Mouse (Mus musculus) liver, embryonic 11.5 days (tissue): ENCODE measurements around the gene Acox3. TPM values are rescaled to one million over a fixed set of nuclear protein-coding genes. Genes with fewer than 3 reads are reported as not detected.
A peak's percentile ranks its signal among the peaks of the same experiment; 100 is the strongest.

Experiments
- ATAC-seq: fragments of 200-750 bp; cut with Nextera tagmentation; replicated peaks from 2 replicates; pipeline ENCODE4 v1.8.0; 2017; ENCODE audit warnings: moderate number of reproducible peaks, mild to moderate bottlenecking, moderate TSS enrichment, moderate library complexity; ENCODE audit not compliant: low FRiP score
- DNase-seq: peaks from one replicate; pipeline ENCODE4 v3.0.0-alpha.2; 2017; ENCODE audit warnings: low spot score
- H3K27ac ChIP-seq: fragments of 300-500 bp; sonication (generic); 2 replicates; pipeline ENCODE4 v1.5.1; 2014; ENCODE audit warnings: mild to moderate bottlenecking, low read depth, low read length, control low read depth
- H3K27me3 ChIP-seq: fragments of 300-500 bp; sonication (generic); replicated peaks from 2 replicates; pipeline ENCODE4 v1.6.1; 2014; ENCODE audit warnings: low read length, mixed read lengths; ENCODE audit not compliant: control insufficient read depth, insufficient read depth
- H3K36me3 ChIP-seq: fragments of 300-500 bp; sonication (generic); 2 replicates; pipeline ENCODE4 v1.6.1; 2014; ENCODE audit warnings: mild to moderate bottlenecking, low read length, moderate library complexity, mixed read lengths; ENCODE audit not compliant: control insufficient read depth, insufficient read depth
- H3K4me1 ChIP-seq: fragments of 300-500 bp; sonication (generic); replicated peaks from 2 replicates; pipeline ENCODE4 v1.6.1; 2014; ENCODE audit warnings: low read length, mixed read lengths; ENCODE audit not compliant: control insufficient read depth, insufficient read depth
- H3K4me2 ChIP-seq: fragments of 300-500 bp; sonication (generic); 2 replicates; pipeline ENCODE4 v1.6.1; 2014; ENCODE audit warnings: mild to moderate bottlenecking, control low read depth, moderate library complexity
- H3K4me3 ChIP-seq: fragments of 300-500 bp; sonication (generic); 2 replicates; pipeline ENCODE4 v1.5.1; 2014; ENCODE audit warnings: low read depth, low read length, control low read depth
- H3K9ac ChIP-seq: fragments of 300-500 bp; sonication (generic); 2 replicates; pipeline ENCODE4 v1.6.1; 2014; ENCODE audit warnings: low read depth, low read length, control low read depth
- H3K9me3 ChIP-seq: fragments of 300-500 bp; sonication (generic); 2 replicates; pipeline ENCODE4 v1.6.1; 2016; ENCODE audit warnings: low read length, inconsistent platforms, mixed read lengths; ENCODE audit not compliant: control insufficient read depth
- WGBS: fragments of 180-500 bp; shearing (Covaris S2); extraction: QIAGEN DNeasy Blood & Tissue Kit; methylation state at CpG from one replicate; pipeline ENCODE4 v1.1.7; 2014; 5-methylcytosine and 5-hydroxymethylcytosine counted together
- polyA plus RNA-seq: library from polyadenylated mRNA; unstranded; fragments of >200 nt; fragmentation: Nextera tagmentation; extraction: Ambion mirVana; gene quantifications from 2 replicates; pipeline ENCODE4 v1.2.1, GENCODE M21; 2014

Gene Acox3
- polyA plus RNA-seq, 1 experiment from 2014 or later = 6.5 TPM

DNA sequence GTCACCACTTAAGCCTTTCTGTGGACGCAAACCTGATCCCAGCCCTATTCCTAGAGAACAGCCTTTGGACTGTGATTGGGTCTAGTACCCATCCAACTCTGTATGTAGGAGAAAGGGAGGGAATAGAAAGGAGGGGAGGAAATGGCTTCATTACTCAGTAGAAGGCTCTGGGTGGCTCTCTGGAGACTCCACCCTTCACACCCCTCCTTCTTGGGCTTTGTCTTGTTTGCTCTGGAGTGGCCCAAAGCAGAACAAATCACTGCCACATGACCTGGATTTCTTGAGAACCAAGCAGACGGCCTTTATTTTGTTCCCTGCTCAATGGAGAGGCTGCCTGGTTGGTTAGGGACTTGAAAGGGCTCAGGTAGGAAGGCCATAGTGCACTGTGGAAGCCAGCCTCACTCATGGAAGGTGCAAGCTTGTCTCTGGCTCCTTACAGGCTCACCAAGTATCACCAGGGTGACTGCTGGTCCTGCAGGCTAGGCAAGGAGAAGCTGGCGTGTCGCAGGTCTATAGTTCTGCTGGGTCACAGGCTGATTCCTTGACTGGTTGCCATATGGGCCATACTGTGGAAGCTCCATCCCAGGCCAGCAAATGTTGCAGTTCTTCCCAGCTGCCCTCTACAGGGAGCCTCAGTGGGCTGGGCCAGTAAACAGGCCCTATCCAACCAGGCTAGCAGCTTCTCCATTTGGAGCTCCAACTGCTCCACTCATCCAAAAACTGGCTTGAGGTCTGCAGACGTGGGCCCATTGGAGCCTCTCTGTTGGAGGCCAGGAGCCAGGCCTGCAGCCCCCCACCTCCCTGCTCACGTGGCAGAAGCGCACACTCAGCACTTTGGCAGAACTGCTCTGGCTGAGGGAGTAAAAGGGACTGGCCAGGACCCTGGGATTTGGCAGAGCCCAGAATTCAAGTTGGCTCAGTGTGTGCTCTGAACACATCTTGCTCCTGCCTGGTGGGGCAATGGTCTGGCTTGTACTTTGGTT, 30.7 kb upstream of the Acox3 start:
- H3K9me3 ChIP-seq = no peaks in the 10 kb centered on the region
- no peaks in the 10 kb centered on the region for H3K27me3 ChIP-seq
- no peak overlapping the region for H3K9ac ChIP-seq
- H3K27ac ChIP-seq = no peak overlapping the region
- no peak overlapping the region for H3K4me3 ChIP-seq
- no peak for DNase-seq
- no peak for ATAC-seq
- H3K4me1 ChIP-seq = no peaks in the 10 kb centered on the region
- WGBS = 40% methylated on average over 7 of the region's 7 CpGs
- no peak overlapping the region for H3K4me2 ChIP-seq
- H3K36me3 ChIP-seq = 0 out of 2 replicates have a peak, but pooled peaks cover 2% of the 10 kb centered on the region

- Histone ChIP-seq H3K36me3 (peaks cover 7% of the 10 kb centered on the region; the same call in 1 of the 2 replicates), H3K27ac (no peak overlapping the region), H3K4me1 (no peaks in the 10 kb centered on the region), H3K4me2 (no peak overlapping the region), H3K9ac (no peak overlapping the region), H3K9me3 (no peaks in the 10 kb centered on the region), H3K4me3 (no peak overlapping the region), H3K27me3 (no peaks in the 10 kb centered on the region)
- 76% methylated on average over 4 of the region's 4 CpGs for WGBS
- no peak for ATAC-seq
- no peak for DNase-seq
Observed at GRCm38 (mm10) chr5:35552838-35553539, 29.9 kb upstream of the Acox3 start.

DNA sequence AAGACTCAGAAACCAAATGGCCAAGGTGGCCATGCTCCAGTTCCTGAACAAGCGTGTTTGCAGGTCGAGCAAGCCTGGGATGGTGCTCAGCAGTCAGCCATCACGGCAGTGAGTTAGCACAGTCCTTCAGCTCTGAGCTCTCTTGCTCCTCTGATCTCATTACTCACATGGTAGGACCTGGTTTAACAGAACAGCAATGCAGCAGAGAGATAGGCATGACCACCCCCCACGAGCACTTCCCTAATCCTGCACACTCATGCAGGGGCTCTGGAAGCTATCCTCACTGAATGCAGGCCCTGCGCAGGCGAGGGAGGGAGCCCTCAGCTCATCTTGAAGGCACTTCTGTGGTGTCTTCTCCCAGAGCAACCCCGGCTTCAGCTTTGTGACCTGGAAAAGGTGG, 26.4 kb upstream of the Acox3 start:
- H3K4me1 ChIP-seq = peaks cover 6% of the 10 kb centered on the region; the same call in 1 of the 2 replicates
- no peak overlapping the region for H3K4me2 ChIP-seq
- no peak for ATAC-seq
- WGBS = 74% methylated on average over 7 of the region's 7 CpGs
- no peak overlapping the region for H3K27ac ChIP-seq
- no peak overlapping the region for H3K4me3 ChIP-seq
- no peaks in the 10 kb centered on the region for H3K27me3 ChIP-seq
- DNase-seq = no peak
- no peaks in the 10 kb centered on the region for H3K9me3 ChIP-seq
- H3K9ac ChIP-seq = no peak overlapping the region
- peaks cover 13% of the 10 kb centered on the region; the same call in 1 of the 2 replicates for H3K36me3 ChIP-seq

DNA sequence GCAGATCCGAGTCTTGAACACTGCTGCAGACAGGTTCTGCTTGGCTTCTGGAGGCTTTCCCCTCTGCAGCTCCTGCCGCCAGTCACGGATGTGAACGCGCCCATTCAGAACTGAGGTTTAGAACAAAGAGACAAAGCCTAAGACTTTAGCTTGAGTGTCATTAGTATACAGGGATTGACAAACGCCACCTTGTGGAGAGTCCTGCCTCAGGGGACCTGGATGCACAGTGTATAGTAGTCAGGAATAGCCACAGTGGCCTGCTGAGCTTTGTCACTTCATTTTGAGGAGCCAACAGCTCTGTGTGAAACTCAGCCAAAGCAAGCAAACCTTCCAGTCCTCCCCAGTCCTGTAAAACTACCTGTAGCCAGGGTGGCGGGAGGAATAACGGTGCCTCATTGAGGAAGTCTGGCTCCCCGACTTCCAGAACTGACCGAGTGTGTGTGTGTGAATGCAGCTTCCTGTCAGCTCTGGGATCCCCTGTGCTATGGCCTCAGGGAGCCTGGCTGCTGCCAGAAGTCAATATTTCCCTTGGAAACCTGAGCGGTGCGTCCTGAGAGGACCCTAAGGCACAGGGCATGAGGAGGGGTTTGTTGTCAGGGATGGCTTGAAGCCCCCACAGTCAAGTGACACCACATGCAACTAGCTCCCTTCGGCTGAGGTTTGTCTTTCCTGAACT, 24.8 kb upstream of the Acox3 start:
- H3K4me2 ChIP-seq = no peak overlapping the region
- no peak overlapping the region for H3K4me3 ChIP-seq
- ATAC-seq (no peak), DNase-seq (no peak)
- H3K27me3 ChIP-seq = no peaks in the 10 kb centered on the region
- no peak overlapping the region for H3K9ac ChIP-seq
- WGBS = 80% methylated on average over 13 of the region's 13 CpGs
- H3K27ac ChIP-seq = no peak overlapping the region
- peaks cover 18% of the 10 kb centered on the region for H3K36me3 ChIP-seq
- no peaks in the 10 kb centered on the region for H3K9me3 ChIP-seq
- H3K4me1 ChIP-seq = peaks cover 6% of the 10 kb centered on the region; the same call in 1 of the 2 replicates

GRCm38 (mm10) chr5:35559447-35559846, 23.4 kb upstream of the Acox3 start:
- H3K27me3 ChIP-seq = no peaks in the 10 kb centered on the region
- peaks cover 26% of the 10 kb centered on the region for H3K36me3 ChIP-seq
- no peaks in the 10 kb centered on the region for H3K9me3 ChIP-seq
- peaks cover 6% of the 10 kb centered on the region; the same call in 1 of the 2 replicates for H3K4me1 ChIP-seq
- DNase-seq (no peak), ATAC-seq (no peak)
- no peak overlapping the region for H3K4me2 ChIP-seq
- no peak overlapping the region for H3K9ac ChIP-seq
- WGBS = 62% methylated on average over 8 of the region's 8 CpGs
- H3K4me3 ChIP-seq = no peak overlapping the region
- H3K27ac ChIP-seq = peak overlapping the region; percentile 30

GRCm38 (mm10) chr5:35562616-35563015, 20.2 kb upstream of the Acox3 start:
- Histone ChIP-seq H3K9me3 (no peaks in the 10 kb centered on the region), H3K27ac (no peak overlapping the region), H3K9ac (no peak overlapping the region), H3K4me1 (peaks cover 6% of the 10 kb centered on the region; the same call in 1 of the 2 replicates), H3K36me3 (peaks cover 32% of the 10 kb centered on the region), H3K4me2 (no peak overlapping the region), H3K27me3 (no peaks in the 10 kb centered on the region), H3K4me3 (no peak overlapping the region)
- ATAC-seq = no peak
- WGBS = 92% methylated on average over 2 of the region's 2 CpGs
- DNase-seq = no peak

DNA sequence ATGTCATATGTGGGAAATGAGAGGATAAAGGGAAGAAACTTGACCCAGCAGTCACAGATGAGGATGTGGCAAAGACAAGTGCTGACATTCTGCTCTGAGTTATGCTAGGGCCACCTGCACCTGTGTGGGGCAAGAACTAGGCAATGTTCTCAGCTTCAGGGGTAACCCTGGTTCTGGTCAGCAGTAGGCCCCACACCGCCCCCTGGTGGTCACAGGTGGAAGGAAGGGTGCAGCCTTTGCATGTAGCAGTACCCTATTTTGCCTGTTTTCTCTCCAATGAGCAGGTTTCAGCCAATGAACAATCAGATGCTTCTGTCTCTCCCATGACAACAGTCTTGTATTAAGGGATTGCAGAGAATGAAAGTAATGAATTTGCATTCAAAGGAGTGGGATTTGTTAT, 19.4 kb upstream of the Acox3 start:
- 0 out of 2 replicates have a peak, but pooled peaks have one; percentile 37 for ATAC-seq
- Histone ChIP-seq H3K27me3 (no peaks in the 10 kb centered on the region), H3K36me3 (peaks cover 28% of the 10 kb centered on the region)

DNA sequence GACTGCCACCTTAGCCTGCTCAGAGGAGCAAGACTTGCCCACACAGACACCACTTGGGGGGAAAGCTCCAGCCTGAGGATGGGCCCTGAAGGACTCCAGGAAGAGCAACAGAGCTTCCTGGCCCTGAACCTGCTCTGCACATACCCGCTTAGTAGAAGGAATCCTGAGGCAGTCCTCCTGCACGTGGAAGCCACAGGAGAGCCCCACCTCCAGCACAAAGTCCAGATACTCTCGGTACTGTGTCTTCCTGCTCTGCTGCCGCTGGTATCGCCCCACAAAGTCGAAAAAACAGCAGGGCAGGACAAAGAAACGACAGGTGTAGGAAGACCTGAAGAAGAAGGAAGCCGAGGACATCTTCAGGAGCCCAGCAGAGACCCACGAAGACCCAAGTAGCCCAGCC, 17.6 kb upstream of the Acox3 start:
- Histone ChIP-seq H3K4me3 (no peak overlapping the region), H3K9me3 (no peaks in the 10 kb centered on the region), H3K36me3 (peaks cover 29% of the 10 kb centered on the region), H3K27ac (no peak overlapping the region), H3K4me1 (no peaks in the 10 kb centered on the region), H3K4me2 (no peak overlapping the region), H3K9ac (no peak overlapping the region), H3K27me3 (no peaks in the 10 kb centered on the region)
- no peak for DNase-seq
- ATAC-seq = no peak
- WGBS = 85% methylated on average over 9 of the region's 9 CpGs

More for the DNA sequence above, 19.4 kb upstream of the Acox3 start:
- H3K4me3 ChIP-seq = no peak overlapping the region
- H3K4me1 ChIP-seq = peaks cover 6% of the 10 kb centered on the region; the same call in 1 of the 2 replicates
- H3K9me3 ChIP-seq = no peaks in the 10 kb centered on the region
- 5% methylated on average over 1 of the region's 1 CpGs for WGBS
- H3K4me2 ChIP-seq = no peak overlapping the region
- no peak overlapping the region for H3K27ac ChIP-seq
- DNase-seq = peak; percentile 74
- H3K9ac ChIP-seq = no peak overlapping the region
